Mouse (Mus musculus) heart, adult 2 months (tissue): ENCODE data around the gene Trim9. TPM values are rescaled to one million over a fixed set of nuclear protein-coding genes. Genes with fewer than 3 reads are reported as not detected.
A peak's percentile ranks its signal among the peaks of the same experiment; 100 is the strongest.

Experiments
- DNase-seq, 2 experiments: peaks; one replicate each; pipeline ENCODE4 v3.0.0; 2021
- H3K27ac ChIP-seq: fragments of 200-600 bp; 2 replicates; pipeline ENCODE4 v1.8.1; 2022
- H3K27me3 ChIP-seq: fragments of 200-500 bp; 2 replicates; pipeline ENCODE4 v1.6.1; 2012; ENCODE audit warnings: mild to moderate bottlenecking, low read length, inconsistent platforms, mixed read lengths; ENCODE audit not compliant: control insufficient read depth, insufficient read depth
- H3K36me3 ChIP-seq: fragments of 200-500 bp; 2 replicates; pipeline ENCODE4 v1.6.1; 2012; ENCODE audit warnings: low read length, inconsistent platforms; ENCODE audit not compliant: control insufficient read depth, insufficient read depth
- H3K4me1 ChIP-seq: fragments of 200-500 bp; 2 replicates; pipeline ENCODE4 v1.6.1; 2011; ENCODE audit warnings: low read length; ENCODE audit not compliant: control insufficient read depth, insufficient read depth
- H3K4me3 ChIP-seq: fragments of 200-600 bp; 2 replicates; pipeline ENCODE4 v1.8.1; 2022
- H3K79me2 ChIP-seq: fragments of 200-500 bp; replicated peaks from 2 replicates; pipeline ENCODE4 v1.6.1; 2012; ENCODE audit warnings: mild to moderate bottlenecking, inconsistent platforms, low read length, moderate library complexity, mixed read lengths; ENCODE audit not compliant: control insufficient read depth, insufficient read depth
- H3K9ac ChIP-seq: fragments of 200-500 bp; 2 replicates; pipeline ENCODE4 v1.6.1; 2012; ENCODE audit warnings: low read depth, mild to moderate bottlenecking, control low read depth, inconsistent platforms, low read length, mixed read lengths
- CTCF ChIP-seq: fragments of 200-600 bp; IDR thresholded peaks from 2 replicates; pipeline ENCODE4 v1.8.1; 2022; ENCODE audit warnings: antibody characterized with exemption, mild to moderate bottlenecking, moderate library complexity
- EP300 ChIP-seq: fragments of 200-500 bp; IDR thresholded peaks from 2 replicates; pipeline ENCODE4 v1.6.1; 2011; ENCODE audit warnings: low read depth, low read length, control low read depth; ENCODE audit not compliant: insufficient read depth
- POLR2A ChIP-seq: fragments of 200-500 bp; IDR thresholded peaks from 2 replicates; pipeline ENCODE4 v1.6.1; 2011; ENCODE audit warnings: mild to moderate bottlenecking, low read depth, low read length, control low read depth; ENCODE audit not compliant: insufficient read depth
- WGBS: fragments of 180-500 bp; shearing (Covaris S2); methylation state at CpG from one replicate; pipeline ENCODE4 v1.1.7; 2018; 5-methylcytosine and 5-hydroxymethylcytosine counted together
- intact Hi-C: fragments of 180-260 bp; cut with DNase I; formaldehyde crosslinking; loops from one replicate; pipeline ENCODE4 v1.15.1; 2025
- polyA plus RNA-seq: library from polyadenylated mRNA; depleted of rRNA; stranded (reverse); fragments of >200 nt; gene quantifications from 2 replicates; pipeline ENCODE4 v1.2.3, GENCODE M21; 2012
- total RNA-seq, 2 experiments: library from RNA; stranded (reverse); gene quantifications; 2 replicates each; pipeline ENCODE4 v1.2.3; 2021

Trim9 gene
- total and polyA plus RNA-seq, 3 experiments, result 0.11 to 0.16 (median 0.12) TPM

- TF ChIP-seq CTCF (no peak), POLR2A (no peak), EP300 (no peak)
Measured at GRCm38 (mm10) chr12:70233637-70234315, 113.6 kb downstream of the Trim9 start.

DNA sequence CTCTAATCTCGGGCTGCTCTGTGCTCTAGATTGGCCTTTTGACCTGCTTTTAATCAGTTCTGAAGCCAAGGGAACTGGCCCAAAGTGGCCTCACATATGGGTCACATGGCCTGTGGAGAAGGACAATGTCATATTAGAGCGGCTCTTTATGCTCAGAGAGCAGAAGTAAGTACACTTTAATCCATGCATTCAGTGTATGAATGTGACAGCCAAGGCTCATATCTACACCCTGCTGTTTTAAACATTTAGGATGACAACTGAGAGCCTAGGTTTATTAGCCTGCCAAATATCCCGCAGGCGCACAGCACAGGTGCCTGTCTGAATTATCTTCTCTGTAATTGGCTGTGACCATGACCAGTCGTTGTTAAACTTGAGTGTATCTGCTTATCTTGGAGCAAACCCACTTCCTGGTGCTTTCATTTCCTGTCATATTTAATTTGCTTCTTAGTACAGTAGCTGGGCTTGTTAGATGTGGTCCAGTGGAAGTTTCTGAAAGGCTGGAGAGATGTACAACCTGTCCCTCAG is 115.3 kb downstream of the Trim9 start:
- no peak overlapping the region for H3K4me3 ChIP-seq
- H3K9ac ChIP-seq, result no peak overlapping the region
- no peaks in the 10 kb centered on the region for H3K36me3 ChIP-seq
- TF ChIP-seq EP300, result no peak
- no peak for TF ChIP-seq POLR2A
- TF ChIP-seq CTCF, result no peak
- DNase-seq, result no peak
- H3K4me1 ChIP-seq, result no peaks in the 10 kb centered on the region; the same call in 1 of the 2 replicates
- intact Hi-C loops, result loop anchor here (5.0 to 10.0 kb wide), 2 partner anchors 115 to 683 kb away; partner anchors contain the start of gene Trim9
- no peak overlapping the region for H3K27ac ChIP-seq
- WGBS, result 28% methylated on average over 5 of the region's 5 CpGs
- no peaks in the 10 kb centered on the region for H3K27me3 ChIP-seq
- H3K79me2 ChIP-seq, result no peaks in the 10 kb centered on the region

More at GRCm38 (mm10) chr12:70233637-70234315, 113.6 kb downstream of the Trim9 start:
- no peak for DNase-seq
- H3K9ac ChIP-seq, result no peak overlapping the region
- WGBS, result 78% methylated on average over 6 of the region's 6 CpGs
- no peak overlapping the region for H3K4me3 ChIP-seq
- no peak overlapping the region for H3K27ac ChIP-seq
- intact Hi-C loops, result loop anchor here (1.0 to 10.0 kb wide), 3 partner anchors 114 to 681 kb away; partner anchors contain the start of gene Trim9
- H3K27me3 ChIP-seq, result no peaks in the 10 kb centered on the region
- no peaks in the 10 kb centered on the region for H3K79me2 ChIP-seq
- H3K36me3 ChIP-seq, result no peaks in the 10 kb centered on the region
- no peaks in the 10 kb centered on the region; the same call in 1 of the 2 replicates for H3K4me1 ChIP-seq

- Histone ChIP-seq H3K79me2 (no peaks in the 10 kb centered on the region), H3K9ac (no peak within 1 kb of the TSS), H3K4me1 (no peaks in the 10 kb centered on the region; the same call in 1 of the 2 replicates), H3K27me3 (no peaks in the 10 kb centered on the region), H3K4me3 (no peak within 1 kb of the TSS), H3K27ac (no peak within 1 kb of the TSS), H3K36me3 (no peaks in the 10 kb centered on the region)
- 94% methylated on average over 2 of the region's 2 CpGs for WGBS
- TF ChIP-seq CTCF, result no peak
- no peak for TF ChIP-seq EP300
- no peak for TF ChIP-seq POLR2A
- no peak for DNase-seq
- intact Hi-C loops, result loop anchor here (5.0 to 10.0 kb wide), 2 partner anchors 116 to 684 kb away; partner anchors contain the start of gene Trim9
Measured at GRCm38 (mm10) chr12:70231294-70231693, 116.1 kb downstream of the Trim9 start, which contains the start of gene Pygl. Pygl (minus strand) TSS chr12:70231488.

- no peak for TF ChIP-seq EP300
- no peak for TF ChIP-seq CTCF
- TF ChIP-seq POLR2A, result no peak
Measured at GRCm38 (mm10) chr12:70228155-70228554, 119.3 kb downstream of the Trim9 start.

DNA sequence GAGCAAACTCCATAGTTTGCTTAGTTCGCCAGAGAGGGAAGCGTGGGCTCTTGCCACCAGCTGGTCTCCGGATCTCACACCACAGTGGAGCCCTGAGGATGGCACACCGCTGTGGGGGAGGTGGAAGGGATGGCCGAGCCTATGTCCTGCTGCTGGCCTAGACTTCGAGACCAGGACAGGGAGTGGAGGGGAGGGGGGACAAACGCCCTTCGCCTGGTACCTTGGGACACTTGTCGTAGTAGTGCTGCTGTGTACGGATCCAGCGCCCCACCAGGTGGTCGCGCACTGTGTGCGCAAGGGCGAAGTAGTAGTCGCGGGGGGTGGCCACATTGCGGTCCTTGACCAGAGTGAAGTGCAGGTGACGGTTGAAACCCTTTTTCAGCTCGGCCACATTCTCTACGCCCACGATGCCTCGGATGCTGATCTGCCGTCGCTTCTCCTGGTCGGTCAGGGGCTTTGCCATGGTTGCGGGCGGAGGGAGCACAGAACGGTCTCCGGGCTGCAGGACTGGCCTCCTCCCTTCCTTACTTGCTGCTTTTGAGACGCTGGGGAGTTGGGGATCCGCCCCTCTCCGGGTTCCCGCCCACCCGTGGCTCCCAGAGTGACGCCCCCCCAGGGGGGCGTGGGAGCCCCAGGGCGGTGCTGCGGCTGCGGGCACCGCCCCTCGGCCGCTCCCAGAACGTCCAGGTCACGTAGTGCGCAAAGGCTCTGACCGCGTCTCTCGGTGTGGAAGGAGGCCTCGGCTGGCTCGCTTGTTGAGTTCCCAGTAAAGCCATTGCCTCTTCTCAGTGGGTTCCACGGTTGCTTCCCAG is 120.1 kb downstream of the Trim9 start:
- Histone ChIP-seq H3K9ac (peak overlapping the region; percentile 63), H3K79me2 (no peaks in the 10 kb centered on the region), H3K27me3 (no peaks in the 10 kb centered on the region), H3K4me3 (peak overlapping the region; percentile 62), H3K27ac (peak overlapping the region; percentile 63), H3K4me1 (no peaks in the 10 kb centered on the region), H3K36me3 (no peaks in the 10 kb centered on the region)
- DNase-seq, result peak; percentile 87
- TF ChIP-seq POLR2A (peak; percentile 91), EP300 (no peak), CTCF (0 out of 2 replicates have a peak, but pooled peaks have one; percentile 2)
- 3% methylated on average over 52 of the region's 52 CpGs for WGBS
- intact Hi-C loops, result no loop called here

More at GRCm38 (mm10) chr12:70228155-70228554, 119.3 kb downstream of the Trim9 start:
- Histone ChIP-seq H3K27me3 (no peaks in the 10 kb centered on the region), H3K27ac (no peak overlapping the region; the same call in 1 of the 2 replicates), H3K79me2 (no peaks in the 10 kb centered on the region), H3K4me1 (no peaks in the 10 kb centered on the region), H3K9ac (no peak overlapping the region), H3K36me3 (no peaks in the 10 kb centered on the region), H3K4me3 (peak overlapping the region; percentile 62)
- WGBS, result 77% methylated on average over 11 of the region's 11 CpGs
- intact Hi-C loops, result no loop called here
- no peak for DNase-seq
